Mouse (Mus musculus) heart, embryonic 11.5 days (tissue): ENCODE data around the gene Trrap. TPM values are rescaled to one million over a fixed set of nuclear protein-coding genes. Genes with fewer than 3 reads are reported as not detected.

Experiments used
- ATAC-seq: fragments of 200-750 bp; cut with Nextera tagmentation; replicated peaks from 2 replicates; pipeline ENCODE4 v1.8.0; 2017; ENCODE audit warnings: moderate library complexity; ENCODE audit not compliant: insufficient number of reproducible peaks, low FRiP score, low TSS enrichment
- H3K27ac ChIP-seq: fragments of 300-500 bp; sonication (generic); 2 replicates; pipeline ENCODE4 v1.5.1; 2014; ENCODE audit warnings: mild to moderate bottlenecking, low read depth, low read length
- H3K27me3 ChIP-seq: fragments of 300-500 bp; sonication (generic); 2 replicates; pipeline ENCODE4 v1.6.1; 2014; ENCODE audit warnings: mild to moderate bottlenecking, low read length, mixed read lengths; ENCODE audit not compliant: control insufficient read depth, insufficient read depth
- H3K36me3 ChIP-seq: fragments of 300-500 bp; sonication (generic); 2 replicates; pipeline ENCODE4 v1.6.1; 2014; ENCODE audit warnings: mild to moderate bottlenecking, low read length, moderate library complexity, mixed read lengths; ENCODE audit not compliant: control insufficient read depth, insufficient read depth
- H3K4me1 ChIP-seq: fragments of 300-500 bp; sonication (generic); 2 replicates; pipeline ENCODE4 v1.6.1; 2014; ENCODE audit warnings: low read length; ENCODE audit not compliant: control insufficient read depth, insufficient read depth
- H3K4me2 ChIP-seq: fragments of 300-500 bp; sonication (generic); 2 replicates; pipeline ENCODE4 v1.6.1; 2014; ENCODE audit warnings: mild to moderate bottlenecking, moderate library complexity
- H3K4me3 ChIP-seq: fragments of 300-500 bp; sonication (generic); 2 replicates; pipeline ENCODE4 v1.5.1; 2014; ENCODE audit warnings: low read depth, low read length
- H3K9ac ChIP-seq: fragments of 300-500 bp; sonication (generic); 2 replicates; pipeline ENCODE4 v1.6.1; 2014; ENCODE audit warnings: mild to moderate bottlenecking, low read depth, low read length, moderate library complexity
- H3K9me3 ChIP-seq: fragments of 300-500 bp; sonication (generic); replicated peaks from 2 replicates; pipeline ENCODE4 v1.6.1; 2016; ENCODE audit warnings: low read length; ENCODE audit not compliant: control insufficient read depth
- WGBS: fragments of 180-500 bp; shearing (Covaris S2); extraction: QIAGEN DNeasy Blood & Tissue Kit; methylation state at CpG from one replicate; pipeline ENCODE4 v1.1.7; 2014; ENCODE audit not compliant: insufficient replicate concordance; 5-methylcytosine and 5-hydroxymethylcytosine counted together
- polyA plus RNA-seq: library from polyadenylated mRNA; unstranded; fragments of >200 nt; fragmentation: Nextera tagmentation; extraction: Ambion mirVana; gene quantifications from 2 replicates; pipeline ENCODE4 v1.2.1, GENCODE M21; 2014

Trrap gene
- polyA plus RNA-seq, 1 experiment from 2014 or later, result 75.7 TPM

GRCm38 (mm10) chr5:144766646-144767045 is 886 bp upstream of the Trrap start:
- H3K27me3 ChIP-seq, result peaks cover 13% of the 10 kb centered on the region
- 82% methylated on average over 11 of the region's 11 CpGs for WGBS
- H3K9ac ChIP-seq, result no peak overlapping the region
- no peak for ATAC-seq
- no peak overlapping the region for H3K27ac ChIP-seq
- H3K4me2 ChIP-seq, result no peak overlapping the region
- no peak overlapping the region for H3K4me3 ChIP-seq
- no peaks in the 10 kb centered on the region for H3K9me3 ChIP-seq
- peaks cover 5% of the 10 kb centered on the region for H3K36me3 ChIP-seq
- H3K4me1 ChIP-seq, result peaks cover 8% of the 10 kb centered on the region

DNA sequence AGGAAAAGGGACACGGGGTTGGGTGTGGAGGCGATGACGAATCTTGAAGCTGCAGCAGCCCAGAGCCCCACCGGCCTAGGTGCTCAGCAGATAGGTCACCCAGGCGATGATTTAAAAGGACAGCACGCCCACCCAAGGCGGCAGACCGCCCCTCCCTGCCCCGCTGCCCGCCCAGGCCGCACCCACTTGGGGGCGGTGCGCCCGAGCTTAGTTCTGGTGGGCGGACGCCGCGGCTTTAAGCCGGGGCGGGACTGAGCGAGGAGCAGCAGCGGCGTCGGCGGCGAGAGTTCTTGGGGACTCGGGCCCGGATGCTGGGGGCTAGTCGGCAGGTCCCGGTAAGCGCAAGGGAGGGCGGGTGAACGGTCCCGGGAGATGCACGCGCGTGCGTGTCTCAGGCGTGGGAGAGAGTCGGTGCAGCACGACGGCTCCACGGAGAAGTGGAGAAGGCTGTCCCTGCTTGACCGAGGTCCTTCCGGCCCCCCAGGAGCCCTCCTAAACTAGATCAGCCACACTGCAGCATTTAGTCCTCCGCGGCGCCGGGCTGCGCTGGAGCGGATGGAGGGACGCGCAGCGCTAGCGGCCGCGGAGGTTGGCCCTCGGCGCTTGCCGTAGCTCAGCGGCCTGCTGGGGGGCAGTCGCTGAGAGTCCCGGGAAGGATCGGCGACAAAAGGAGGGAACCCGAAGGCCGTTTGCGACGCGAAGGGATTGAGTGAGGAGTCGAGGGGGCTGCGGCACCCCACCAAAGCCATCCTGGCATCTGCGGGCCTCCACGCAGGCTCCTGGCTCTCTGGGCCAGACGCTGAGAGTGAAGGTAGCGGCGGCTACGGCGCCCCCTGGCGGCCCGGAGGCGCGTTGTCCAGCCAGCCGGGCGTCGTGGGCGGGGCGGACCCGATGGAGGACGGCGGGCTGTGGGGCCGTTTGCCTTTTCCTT is 644 bp downstream of the Trrap start:
- WGBS, result under 1% methylated on average over 85 of the region's 92 CpGs
- H3K4me3 ChIP-seq, result peak overlapping the region; percentile 63
- peak overlapping the region; percentile 82 for H3K27ac ChIP-seq
- peaks cover 8% of the 10 kb centered on the region for H3K4me1 ChIP-seq
- peaks cover 11% of the 10 kb centered on the region for H3K36me3 ChIP-seq
- H3K4me2 ChIP-seq, result peak overlapping the region; percentile 63
- peaks cover 2% of the 10 kb centered on the region; the same call in 1 of the 2 replicates for H3K27me3 ChIP-seq
- H3K9me3 ChIP-seq, result no peaks in the 10 kb centered on the region
- peak overlapping the region; percentile 95 for H3K9ac ChIP-seq
- peak; percentile 89 for ATAC-seq

DNA sequence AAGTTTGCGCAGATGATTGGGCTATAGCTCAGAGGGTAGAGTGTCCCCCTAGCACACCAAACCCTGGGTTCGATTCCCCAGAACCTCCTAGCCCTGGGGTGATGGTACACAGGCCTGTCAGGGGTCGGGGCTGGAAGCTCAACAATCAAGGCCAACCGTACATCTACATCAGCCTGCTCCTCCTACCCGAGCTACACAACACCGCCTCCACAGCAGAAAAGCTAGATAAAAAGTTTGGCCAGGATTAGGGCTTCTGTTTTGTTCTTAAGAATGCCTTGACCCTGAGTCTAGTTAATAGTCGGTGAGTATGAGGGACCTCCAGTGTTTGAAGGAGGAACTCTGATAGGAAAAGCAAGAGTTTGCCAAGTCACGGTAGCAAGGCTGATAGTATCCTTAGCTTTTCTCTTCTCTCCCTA is 1.5 kb downstream of the Trrap start:
- no peak for ATAC-seq
- Histone ChIP-seq H3K9me3 (no peaks in the 10 kb centered on the region), H3K4me1 (peaks cover 8% of the 10 kb centered on the region), H3K9ac (peak overlapping the region; percentile 95), H3K4me3 (peak overlapping the region; percentile 63), H3K36me3 (peaks cover 14% of the 10 kb centered on the region), H3K27ac (peak overlapping the region; percentile 82), H3K27me3 (no peaks in the 10 kb centered on the region), H3K4me2 (peak overlapping the region; percentile 63)
- WGBS, result 17% methylated on average over 8 of the region's 8 CpGs

DNA sequence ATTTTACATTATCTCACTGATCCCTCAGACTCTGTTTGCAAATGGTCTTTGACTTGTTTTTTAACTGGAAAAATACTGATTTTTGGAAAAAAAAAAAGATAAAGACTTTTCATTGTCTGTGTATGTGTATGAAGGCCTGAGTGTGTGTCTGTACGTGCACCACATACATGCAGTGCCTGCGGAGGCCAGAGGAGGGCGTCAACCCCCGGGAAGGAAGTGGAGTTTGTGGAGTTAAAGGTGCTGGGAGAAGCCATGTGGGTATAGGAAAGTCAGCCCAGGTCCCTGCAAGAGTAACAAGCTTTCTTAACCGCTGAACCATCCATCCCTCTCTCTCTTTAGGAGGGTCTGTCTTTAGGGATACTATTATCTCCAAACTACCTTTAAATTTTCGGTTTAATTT is 5.7 kb downstream of the Trrap start:
- peaks cover 23% of the 10 kb centered on the region for H3K36me3 ChIP-seq

DNA sequence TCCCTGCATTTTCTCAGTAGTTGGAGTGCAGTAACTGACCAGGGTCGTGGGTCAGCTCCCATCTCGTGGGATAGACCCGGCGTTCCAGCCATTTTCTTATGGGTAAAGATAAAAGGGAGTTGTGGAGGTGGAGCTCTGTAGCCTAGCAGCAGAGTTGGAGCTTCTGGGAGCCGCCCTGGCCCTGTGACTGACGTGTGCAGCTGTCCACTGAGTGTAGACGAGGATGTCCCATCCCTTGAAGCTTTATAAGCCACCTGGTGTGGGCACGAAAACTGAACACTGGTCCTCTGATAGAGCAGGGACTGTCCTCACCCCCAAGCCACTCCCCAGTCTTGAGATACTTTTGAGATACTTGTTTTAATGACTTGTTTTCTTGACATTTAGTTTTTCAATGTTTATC is 13.1 kb downstream of the Trrap start:
- Histone ChIP-seq H3K4me2 (no peak overlapping the region), H3K36me3 (peaks cover 48% of the 10 kb centered on the region), H3K27me3 (no peaks in the 10 kb centered on the region), H3K27ac (no peak overlapping the region), H3K9me3 (no peaks in the 10 kb centered on the region), H3K9ac (no peak overlapping the region), H3K4me3 (no peak overlapping the region), H3K4me1 (no peaks in the 10 kb centered on the region)
- WGBS, result 78% methylated on average over 8 of the region's 8 CpGs
- ATAC-seq, result no peak

More for the DNA sequence above, 5.7 kb downstream of the Trrap start:
- H3K27ac ChIP-seq, result no peak overlapping the region
- no peak overlapping the region for H3K9ac ChIP-seq
- H3K4me1 ChIP-seq, result peaks cover 8% of the 10 kb centered on the region
- no peaks in the 10 kb centered on the region for H3K9me3 ChIP-seq
- no peak overlapping the region for H3K4me2 ChIP-seq
- no peaks in the 10 kb centered on the region for H3K27me3 ChIP-seq
- WGBS, result 87% methylated on average over 6 of the region's 6 CpGs
- no peak for ATAC-seq
- no peak overlapping the region for H3K4me3 ChIP-seq

DNA sequence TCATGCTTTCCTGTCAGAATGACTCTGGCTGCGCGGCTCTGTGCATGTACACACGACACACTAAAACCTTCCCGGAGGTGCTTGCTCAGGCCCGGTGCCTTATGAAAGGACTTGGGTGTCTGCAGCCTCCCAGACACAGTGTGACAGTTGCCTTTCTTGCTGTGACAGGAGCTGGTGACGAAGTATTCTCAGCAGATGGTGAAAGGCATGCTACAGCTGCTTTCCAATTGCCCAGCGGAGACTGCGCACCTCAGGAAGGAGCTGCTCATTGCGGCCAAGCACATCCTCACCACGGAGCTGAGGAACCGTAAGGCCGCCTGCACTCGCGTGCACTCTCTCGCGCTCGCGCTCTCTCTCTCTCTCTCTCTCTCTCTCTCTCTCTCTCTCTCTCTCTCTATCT is 18.9 kb downstream of the Trrap start:
- no peaks in the 10 kb centered on the region for H3K9me3 ChIP-seq
- H3K9ac ChIP-seq, result no peak overlapping the region
- H3K4me3 ChIP-seq, result no peak overlapping the region
- no peak overlapping the region for H3K27ac ChIP-seq
- H3K4me1 ChIP-seq, result no peaks in the 10 kb centered on the region
- H3K36me3 ChIP-seq, result peaks cover 71% of the 10 kb centered on the region
- 94% methylated on average over 18 of the region's 18 CpGs for WGBS
- H3K27me3 ChIP-seq, result no peaks in the 10 kb centered on the region
- no peak overlapping the region for H3K4me2 ChIP-seq
- no peak for ATAC-seq

- Histone ChIP-seq H3K4me1 (no peaks in the 10 kb centered on the region), H3K27ac (no peak overlapping the region), H3K4me2 (no peak overlapping the region), H3K9me3 (no peaks in the 10 kb centered on the region), H3K4me3 (no peak overlapping the region), H3K27me3 (no peaks in the 10 kb centered on the region), H3K36me3 (peaks cover 77% of the 10 kb centered on the region), H3K9ac (no peak overlapping the region)
- no peak for ATAC-seq
- WGBS, result 81% methylated on average over 5 of the region's 5 CpGs
Measured at GRCm38 (mm10) chr5:144793374-144793773, 25.8 kb downstream of the Trrap start.

DNA sequence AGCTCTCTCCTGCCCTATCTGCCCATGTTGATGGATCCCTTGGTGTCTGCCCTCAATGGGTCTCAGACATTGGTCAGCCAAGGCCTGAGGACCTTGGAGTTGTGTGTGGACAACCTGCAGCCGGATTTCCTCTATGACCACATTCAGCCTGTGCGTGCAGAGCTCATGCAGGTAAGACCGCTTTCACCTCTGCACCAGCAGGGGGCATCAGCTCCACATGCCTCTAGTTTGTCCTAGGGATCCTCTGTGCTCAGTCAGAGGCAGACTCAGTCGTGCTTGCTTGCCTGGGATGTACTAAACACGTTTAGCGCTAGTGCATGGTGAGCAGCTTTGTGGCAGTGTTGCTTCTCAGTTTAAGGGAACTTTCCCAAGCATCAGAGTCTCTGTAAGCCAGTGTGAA is 27.2 kb downstream of the Trrap start:
- Histone ChIP-seq H3K4me1 (no peaks in the 10 kb centered on the region), H3K9me3 (no peaks in the 10 kb centered on the region), H3K27ac (no peak overlapping the region), H3K27me3 (no peaks in the 10 kb centered on the region), H3K36me3 (peaks cover 75% of the 10 kb centered on the region), H3K4me3 (no peak overlapping the region), H3K9ac (no peak overlapping the region), H3K4me2 (no peak overlapping the region)
- 77% methylated on average over 6 of the region's 6 CpGs for WGBS
- ATAC-seq, result no peak

DNA sequence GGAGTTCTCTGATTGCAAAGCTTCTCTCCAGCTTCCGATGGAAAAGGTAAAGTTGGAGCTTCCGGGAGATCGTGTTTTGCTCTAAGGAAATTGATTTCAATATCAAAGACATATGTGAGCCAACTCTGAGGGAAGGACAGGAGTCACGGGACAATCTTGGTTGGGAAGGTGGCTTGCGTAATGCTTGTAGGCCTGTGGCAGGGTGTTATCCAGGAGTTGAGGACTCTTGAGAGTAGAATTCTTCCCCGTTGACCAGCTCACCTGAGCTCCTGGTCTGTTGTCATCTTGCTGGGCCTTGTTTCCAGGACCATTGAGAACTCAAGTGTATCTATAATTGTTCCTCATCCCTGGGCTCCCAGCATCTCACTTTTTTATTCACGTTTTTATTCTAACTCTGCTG is 29.6 kb downstream of the Trrap start:
- 92% methylated on average over 7 of the region's 7 CpGs for WGBS
- ATAC-seq, result no peak
- no peak overlapping the region for H3K9ac ChIP-seq
- no peak overlapping the region for H3K4me3 ChIP-seq
- H3K27ac ChIP-seq, result no peak overlapping the region
- H3K27me3 ChIP-seq, result no peaks in the 10 kb centered on the region
- H3K4me1 ChIP-seq, result no peaks in the 10 kb centered on the region
- H3K9me3 ChIP-seq, result no peaks in the 10 kb centered on the region
- no peak overlapping the region for H3K4me2 ChIP-seq
- H3K36me3 ChIP-seq, result peaks cover 68% of the 10 kb centered on the region
